Comparison of ENCODE assay signal across 22 mouse cellular contexts in the genomic region with DNA sequence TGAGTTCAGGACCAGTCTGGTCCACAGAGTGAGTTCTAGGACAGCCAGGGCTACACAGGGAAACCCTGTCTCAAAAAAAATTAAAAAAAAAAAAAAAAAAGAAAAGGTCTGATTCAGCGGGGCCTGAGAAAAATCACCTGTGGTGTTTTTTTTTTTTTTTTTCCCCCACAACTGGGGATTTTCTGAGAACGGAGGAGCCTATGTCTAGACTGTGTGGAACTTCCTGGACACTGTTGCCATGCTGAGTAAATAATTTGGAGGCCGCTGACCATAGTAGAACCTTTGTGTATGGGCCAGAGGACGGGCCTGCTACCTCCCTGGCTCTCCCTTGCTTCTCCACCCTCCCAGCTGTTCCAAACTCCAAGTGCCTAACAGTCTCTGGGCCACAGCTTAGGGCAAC. TPM values are rescaled to one million over a fixed set of nuclear protein-coding genes. Genes with fewer than 3 reads are reported as not detected.
DNase-seq lines count a peak whose midpoint lies in the region; ATAC-seq and TF ChIP-seq lines count a peak whose summit lies in the region.
"Had no signal": no experiment of that assay in that cellular context is flagged by ENCODE, and none has a peak within 500 bp of the region (broad histone marks: within the 10 kb centered on the region; RNA-seq: fewer than 3 reads in every experiment).

No protein-coding gene starts in this region.

- H3K9ac ChIP-seq in heart, adult 2 months (ENCODE audit: low read depth, low read length) = peak overlapping the region; percentile 19; the same call in 1 of the 2 replicates
- no peak overlapping the region for H3K9ac ChIP-seq in heart, embryonic 16.5 days (ENCODE audit: low read length)
- H3K9ac ChIP-seq: embryonic facial prominence, embryonic 12.5 days; hindbrain, embryonic 12.5 days; limb, embryonic 15.5 days; liver, embryonic 15.5 days; neural tube, embryonic 15.5 days had no signal

- H3K27me3 ChIP-seq in heart, adult 2 months (ENCODE audit: control insufficient read depth, insufficient read depth, low read length) = no peaks in the 10 kb centered on the region
- H3K27me3 ChIP-seq in heart, embryonic 16.5 days (ENCODE audit: control insufficient read depth, insufficient read depth, low read length) = no peaks in the 10 kb centered on the region
- H3K27me3 ChIP-seq: embryonic facial prominence, embryonic 12.5 days; hindbrain, embryonic 12.5 days; limb, embryonic 15.5 days; liver, embryonic 15.5 days; neural tube, embryonic 15.5 days had no signal

- no peak overlapping the region for H3K4me3 ChIP-seq in heart, adult 2 months
- H3K4me3 ChIP-seq in heart, embryonic 16.5 days (ENCODE audit: low read length) = no peak overlapping the region
- H3K4me3 ChIP-seq: embryonic facial prominence, embryonic 12.5 days; erythroblast, embryonic 14.5 days; hindbrain, embryonic 12.5 days; limb, embryonic 15.5 days; liver, embryonic 15.5 days; neural tube, embryonic 15.5 days had no signal

- no peaks in the 10 kb centered on the region; the same call in 1 of the 2 replicates for H3K79me2 ChIP-seq in heart, adult 2 months (replicated peaks; ENCODE audit: control insufficient read depth, insufficient read depth, low read length)

- no peak for TF ChIP-seq POLR2A in heart, adult 2 months (IDR thresholded peaks at IDR 0.05; ENCODE audit: insufficient read depth, low read depth, low read length)

- H3K4me2 ChIP-seq in heart, embryonic 16.5 days (ENCODE audit: low read depth, low read length) = no peak overlapping the region
- H3K4me2 ChIP-seq: embryonic facial prominence, embryonic 12.5 days; hindbrain, embryonic 12.5 days; limb, embryonic 15.5 days; liver, embryonic 15.5 days; neural tube, embryonic 15.5 days had no signal

- no peak for TF ChIP-seq CTCF in heart, adult 2 months (IDR thresholded peaks at IDR 0.05)

- peaks cover 36% of the 10 kb centered on the region for H3K4me1 ChIP-seq in heart, adult 2 months (ENCODE audit: control insufficient read depth, insufficient read depth, low read length)
- peaks cover 63% of the 10 kb centered on the region for H3K4me1 ChIP-seq in heart, embryonic 16.5 days (ENCODE audit: control insufficient read depth, insufficient read depth, low read length)
- H3K4me1 ChIP-seq: embryonic facial prominence, embryonic 12.5 days; hindbrain, embryonic 12.5 days; liver, embryonic 15.5 days had no signal

- 9% methylated on average over 4 of the region's 4 CpGs for WGBS in heart, adult 2 months
- 51% methylated on average over 4 of the region's 4 CpGs for WGBS in heart, embryonic 16.5 days

- peak overlapping the region; percentile 72; the same call in 1 of the 2 replicates for H3K27ac ChIP-seq in heart, adult 2 months
- peak overlapping the region; percentile 92 for H3K27ac ChIP-seq in heart, embryonic 16.5 days (ENCODE audit: low read length)
- H3K27ac ChIP-seq: embryonic facial prominence, embryonic 12.5 days; hindbrain, embryonic 12.5 days; limb, embryonic 15.5 days; liver, embryonic 15.5 days; neural tube, embryonic 15.5 days had no signal

- H3K36me3 ChIP-seq in heart, adult 2 months (ENCODE audit: control insufficient read depth, insufficient read depth, low read length) = peaks cover 14% of the 10 kb centered on the region
- peaks cover 14% of the 10 kb centered on the region for H3K36me3 ChIP-seq in heart, embryonic 16.5 days (ENCODE audit: control insufficient read depth, insufficient read depth)
- H3K36me3 ChIP-seq: embryonic facial prominence, embryonic 12.5 days; hindbrain, embryonic 12.5 days; limb, embryonic 15.5 days; liver, embryonic 15.5 days; neural tube, embryonic 15.5 days had no signal

- DNase-seq in heart, adult 2 months = no peak
- DNase-seq in heart, postnatal 10 days = no peak
- DNase-seq in heart, adult 8-10 months (ENCODE audit: low spot score) = no peak
- peak; percentile 55 for DNase-seq in CD4-positive, CD25-positive, alpha-beta regulatory T cell, adult 2 months (ENCODE audit: low read depth, low spot score)
- peak; percentile 40 for DNase-seq in fibroblast of lung, adult 2 months (ENCODE audit: low read depth)
- DNase-seq in layer of hippocampus, postnatal 10 days (ENCODE audit: low spot score in 2 of 2) = no peak
- DNase-seq in adrenal gland, postnatal 25 days = no peak
- DNase-seq: adrenal gland, adult 2 months; cerebellum, adult 9-11 months; layer of hippocampus, postnatal 36 days; lung, postnatal 4 days; thymus, adult 18-20 months had no signal

- peak; percentile 21; the same call in 1 of the 2 replicates for ATAC-seq in heart, embryonic 16.5 days (replicated peaks; ENCODE audit: extremely low read depth, insufficient read depth, low FRiP score)
- ATAC-seq: forebrain, embryonic 16.5 days; intestine, postnatal 0 days; midbrain, embryonic 16.5 days had no signal

- intact Hi-C loops in heart, adult 2 months (cut with DNase I) = loop anchor here (10.0 kb wide), 1 partner anchor 176 kb away; no protein-coding TSS in a partner anchor
- intact Hi-C loops in heart, postnatal 10 days (cut with DNase I) = loop anchor here (10.0 kb wide), 2 partner anchors 336 to 486 kb away; partner anchors contain the start of gene Pou2f1

- TF ChIP-seq EP300 in heart, adult 2 months (IDR thresholded peaks at IDR 0.05; ENCODE audit: insufficient read depth, low read depth, low read length) = no peak

- H3K9me3 ChIP-seq in heart, embryonic 16.5 days (replicated peaks; ENCODE audit: control insufficient read depth, low read length) = no peaks in the 10 kb centered on the region
- H3K9me3 ChIP-seq: embryonic facial prominence, embryonic 12.5 days; hindbrain, embryonic 12.5 days; limb, embryonic 15.5 days; liver, embryonic 15.5 days; neural tube, embryonic 15.5 days had no signal

RNA-seq across cellular contexts. Expression of gene Mpzl1, which starts 34.6 kb away (rescaled TPM):
- 10 to 100 TPM; 15.1 to 19.7 TPM for total RNA-seq in heart, adult 2 months (2021)
- 18.3 and 25.6 TPM in 2 replicates for polyA plus RNA-seq in heart, adult 2 months (2012; rRNA removed)
- 10 to 100 TPM; 49.4 to 57.7 TPM for total RNA-seq in heart, postnatal 10 days (2021)
- polyA plus RNA-seq in heart, embryonic 16.5 days (2015; fragmentation: Nextera tagmentation; extraction: Ambion mirVana) = 95.3 and 104 TPM in 2 replicates
- 10 to 100 TPM; 12.3 to 13.6 (median 12.4) TPM for total RNA-seq in heart, adult 8-10 months (2022)
- total RNA-seq in layer of hippocampus, postnatal 10 days (2021) = 10 to 100 TPM; 78.4 to 83.3 TPM
- total RNA-seq in adrenal gland, postnatal 25 days (2021) = 23.9 and 27.4 TPM in 2 replicates

RNA-seq across cellular contexts. Expression of gene Rcsd1, which starts 40.7 kb away (rescaled TPM):
- 10 to 100 TPM; 68.7 to 81.5 TPM for total RNA-seq in heart, adult 2 months (2021)
- 57.2 and 86.2 TPM in 2 replicates for polyA plus RNA-seq in heart, adult 2 months (2012; rRNA removed)
- 100 to 1,000 TPM; 112 to 114 TPM for total RNA-seq in heart, postnatal 10 days (2021)
- 99.3 and 111 TPM in 2 replicates for polyA plus RNA-seq in heart, embryonic 16.5 days (2015; fragmentation: Nextera tagmentation; extraction: Ambion mirVana)
- 10 to 100 TPM; 64.0 to 99.3 (median 73.2) TPM for total RNA-seq in heart, adult 8-10 months (2022)
- 1 to 10 TPM; 6.8 to 6.9 TPM for total RNA-seq in layer of hippocampus, postnatal 10 days (2021)
- total RNA-seq in adrenal gland, postnatal 25 days (2021) = 16.1 and 19.1 TPM in 2 replicates

Comparison
In these comparisons a context has a peak if more than half of its experiments do, and no peak if none do; other contexts are left out.
1. DNase-seq: peak in CD4-positive, CD25-positive, alpha-beta regulatory T cell, adult 2 months (single experiment) and fibroblast of lung, adult 2 months (single experiment); none in heart, adult 2 months (0 of 2), heart, postnatal 10 days (0 of 2), heart, adult 8-10 months (single experiment), layer of hippocampus, postnatal 10 days (0 of 2) and adrenal gland, postnatal 25 days (single experiment).